Mouse (Mus musculus): ENCODE measurements around the gene Nkain4. TPM values are rescaled to one million over a fixed set of nuclear protein-coding genes. Genes with fewer than 3 reads are reported as not detected.
A peak's percentile ranks its signal among the peaks of the same experiment; 100 is the strongest.

Nkain4 gene
- polyA plus RNA-seq, 1 experiment from 2014 or later = 72.9 TPM

DNA sequence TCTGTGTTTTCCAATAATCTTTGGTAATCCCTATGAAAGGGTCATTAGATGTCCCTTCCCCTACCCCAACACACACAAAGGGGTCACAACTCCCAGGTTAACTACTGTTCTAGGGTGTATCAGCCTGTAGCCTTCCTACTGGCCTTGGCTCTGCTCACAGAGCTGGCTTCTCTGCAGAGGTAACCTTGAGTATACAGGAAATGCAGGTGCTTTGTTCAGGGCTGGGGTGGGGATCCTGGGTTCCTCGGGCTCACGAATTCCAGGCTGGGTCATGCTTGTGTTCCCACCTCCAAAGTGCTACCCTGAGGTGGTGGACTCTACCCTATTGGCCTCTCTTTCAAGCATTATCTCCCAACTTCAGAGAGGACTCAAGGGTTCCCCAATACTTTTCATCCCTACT lies 31.1 kb upstream of the Nkain4 start:
- Histone ChIP-seq H3K27ac (replicated peaks) (no peak overlapping the region), H3K9me3 (no peaks in the 10 kb centered on the region), H3K4me1 (peaks cover 13% of the 10 kb centered on the region; the same call in 1 of the 2 replicates), H3K36me3 (peaks cover 35% of the 10 kb centered on the region), H3K27me3 (no peaks in the 10 kb centered on the region), H3K4me3 (no peak overlapping the region), H3K9ac (replicated peaks) (no peak overlapping the region), H3K4me2 (replicated peaks) (no peak overlapping the region)
- ATAC-seq (ENCODE audit: low FRiP score, low read depth) = no peak
- 85% methylated on average over 2 of the region's 2 CpGs for WGBS

DNA sequence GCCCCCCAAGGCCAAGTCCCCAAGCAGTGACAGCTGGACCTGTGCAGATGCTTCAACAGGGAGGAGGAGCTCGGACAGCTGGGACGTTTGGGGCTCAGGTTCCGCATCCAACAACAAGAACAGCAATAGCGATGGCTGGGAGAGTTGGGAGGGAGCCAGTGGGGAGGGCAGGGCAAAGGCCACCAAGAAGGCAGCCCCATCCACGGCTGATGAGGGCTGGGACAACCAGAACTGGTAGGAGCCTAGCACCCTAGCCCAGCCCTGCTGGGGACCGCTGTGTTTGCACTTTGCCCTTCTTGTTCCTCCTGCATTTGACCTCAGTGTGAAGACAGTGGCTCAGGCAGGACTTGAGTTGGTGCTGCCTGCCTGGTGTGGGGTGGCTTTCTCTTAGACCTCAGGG lies 26.6 kb upstream of the Nkain4 start:
- WGBS = 86% methylated on average over 6 of the region's 6 CpGs
- Histone ChIP-seq H3K9me3 (no peaks in the 10 kb centered on the region), H3K4me2 (replicated peaks) (no peak overlapping the region), H3K4me1 (no peaks in the 10 kb centered on the region), H3K27me3 (no peaks in the 10 kb centered on the region), H3K36me3 (peaks cover 80% of the 10 kb centered on the region), H3K4me3 (no peak overlapping the region), H3K9ac (replicated peaks) (no peak overlapping the region), H3K27ac (replicated peaks) (no peak overlapping the region)
- ATAC-seq (ENCODE audit: low FRiP score, low read depth) = no peak

DNA sequence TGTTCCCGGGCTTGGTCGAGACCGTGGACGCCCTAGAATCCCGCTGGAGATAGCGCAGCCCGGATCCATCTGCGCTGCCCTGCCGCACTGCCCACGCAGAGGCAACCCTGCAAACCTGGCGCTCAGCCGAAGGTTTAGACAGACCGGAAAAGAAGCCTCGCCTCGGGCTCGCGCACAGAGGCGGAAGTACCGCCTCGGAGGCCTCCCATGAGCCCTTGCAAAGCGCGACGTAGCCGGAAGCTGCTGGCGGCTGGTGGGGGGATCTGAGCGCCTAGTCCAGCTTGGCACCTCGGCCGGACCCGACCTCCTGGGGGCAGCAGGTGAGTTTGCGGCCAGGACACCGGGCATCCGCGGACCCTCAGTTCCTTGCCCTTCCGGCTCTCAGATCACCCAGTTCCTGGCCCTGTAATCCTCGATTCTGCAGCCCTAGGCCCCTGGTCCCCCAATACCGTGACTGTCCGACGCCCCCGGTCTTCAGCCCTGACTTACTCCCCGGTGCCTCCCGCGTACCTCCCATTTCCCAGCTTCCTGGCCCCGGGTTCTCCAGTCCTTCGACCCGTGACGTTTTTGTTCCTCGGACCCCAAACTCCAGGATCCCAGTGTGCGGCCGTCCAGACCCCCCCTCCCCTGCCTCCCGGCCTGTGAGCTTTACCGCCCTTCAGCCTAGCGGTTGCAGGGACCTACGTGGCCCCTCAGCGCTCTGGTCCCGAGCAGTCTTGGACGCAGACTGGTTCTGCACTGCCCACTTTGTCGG lies 12.7 kb upstream of the Nkain4 start, which contains the start of gene Arfgap1:
Arfgap1 (plus strand) TSS at position 216 of the 754 bp plus-strand sequence.
- H3K4me3 ChIP-seq = peak within 1 kb of the TSS; percentile 92
- H3K4me1 ChIP-seq = peaks cover 18% of the 10 kb centered on the region
- WGBS = under 1% methylated on average over 57 of the region's 57 CpGs
- peak within 1 kb of the TSS; percentile 97 for H3K9ac ChIP-seq (replicated peaks)
- ATAC-seq (ENCODE audit: low FRiP score, low read depth) = peak; percentile 87
- peak within 1 kb of the TSS; percentile 97 for H3K4me2 ChIP-seq (replicated peaks)
- peak within 1 kb of the TSS; percentile 90 for H3K27ac ChIP-seq (replicated peaks)
- H3K36me3 ChIP-seq = peaks cover 21% of the 10 kb centered on the region
- no peaks in the 10 kb centered on the region for H3K9me3 ChIP-seq
- H3K27me3 ChIP-seq = no peaks in the 10 kb centered on the region

DNA sequence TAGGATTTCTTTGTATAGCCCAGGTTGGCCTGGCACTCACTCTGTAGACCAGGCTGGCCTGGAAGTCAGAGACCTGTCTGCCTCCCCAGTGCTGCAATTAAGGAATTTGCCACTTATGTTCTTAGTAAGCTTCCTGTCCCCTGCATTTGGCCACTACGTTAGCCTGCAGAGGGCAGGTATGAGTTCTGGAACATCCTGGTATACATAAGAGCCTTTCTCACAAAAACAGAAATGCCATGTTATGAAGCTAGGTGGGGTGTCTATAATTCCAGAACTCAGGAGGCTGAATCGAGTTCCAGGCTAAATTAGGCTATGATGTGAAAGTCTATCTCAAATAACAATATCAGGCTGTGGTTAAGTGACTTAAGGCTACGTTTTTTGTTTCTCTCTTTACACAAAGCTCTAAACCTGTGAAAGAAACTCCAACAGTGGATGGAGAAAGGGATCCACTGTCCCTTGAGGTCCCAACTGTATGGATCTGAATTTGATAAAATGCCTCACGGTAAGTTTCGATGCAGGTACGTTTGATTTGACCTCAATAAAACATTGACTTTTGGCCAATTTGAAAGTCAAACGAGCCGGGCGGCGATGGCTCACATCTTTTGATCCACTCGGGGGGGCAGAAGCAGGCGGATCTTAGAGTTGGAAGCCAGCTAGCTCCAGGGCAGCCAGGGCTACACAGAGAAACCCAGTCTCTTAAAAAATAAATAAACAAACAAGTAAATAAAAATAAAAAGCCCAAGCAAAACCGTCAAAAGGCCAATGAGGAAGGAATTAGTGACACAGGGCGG lies 11.8 kb upstream of the Nkain4 start:
- H3K27ac ChIP-seq (replicated peaks) = peak overlapping the region; percentile 90
- H3K4me2 ChIP-seq (replicated peaks) = peak overlapping the region; percentile 97
- no peaks in the 10 kb centered on the region for H3K9me3 ChIP-seq
- peaks cover 12% of the 10 kb centered on the region for H3K36me3 ChIP-seq
- H3K27me3 ChIP-seq = no peaks in the 10 kb centered on the region
- WGBS = 19% methylated on average over 14 of the region's 14 CpGs
- H3K9ac ChIP-seq (replicated peaks) = peak overlapping the region; percentile 97
- H3K4me1 ChIP-seq = peaks cover 18% of the 10 kb centered on the region
- ATAC-seq (ENCODE audit: low FRiP score, low read depth) = no peak
- peak overlapping the region; percentile 92 for H3K4me3 ChIP-seq

DNA sequence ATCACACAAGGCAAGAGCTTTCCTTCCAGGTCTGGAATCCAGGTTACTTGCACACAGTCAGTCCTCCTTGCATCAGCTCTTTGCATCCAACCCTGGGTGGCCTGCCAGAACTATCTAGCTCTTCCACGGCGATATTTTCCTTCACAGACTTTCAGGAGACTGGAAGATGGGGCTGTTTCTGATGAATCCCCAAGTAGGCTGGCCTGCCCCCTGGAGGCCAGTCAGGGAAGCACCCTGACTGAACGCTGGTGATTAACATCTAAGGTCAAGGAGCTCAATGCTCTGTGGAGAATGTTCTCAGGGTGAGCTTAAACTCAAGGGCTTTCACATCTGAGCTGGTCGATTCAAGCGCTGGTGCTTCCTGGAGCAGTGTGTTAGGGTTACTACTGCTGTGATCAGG lies 9.5 kb upstream of the Nkain4 start:
- Histone ChIP-seq H3K36me3 (no peaks in the 10 kb centered on the region), H3K4me2 (replicated peaks) (no peak overlapping the region), H3K27ac (replicated peaks) (no peak overlapping the region), H3K4me1 (peaks cover 15% of the 10 kb centered on the region), H3K27me3 (no peaks in the 10 kb centered on the region), H3K4me3 (no peak overlapping the region), H3K9me3 (no peaks in the 10 kb centered on the region), H3K9ac (replicated peaks) (no peak overlapping the region)
- ATAC-seq (ENCODE audit: low FRiP score, low read depth) = peak; percentile 17
- WGBS = 6% methylated on average over 5 of the region's 5 CpGs

DNA sequence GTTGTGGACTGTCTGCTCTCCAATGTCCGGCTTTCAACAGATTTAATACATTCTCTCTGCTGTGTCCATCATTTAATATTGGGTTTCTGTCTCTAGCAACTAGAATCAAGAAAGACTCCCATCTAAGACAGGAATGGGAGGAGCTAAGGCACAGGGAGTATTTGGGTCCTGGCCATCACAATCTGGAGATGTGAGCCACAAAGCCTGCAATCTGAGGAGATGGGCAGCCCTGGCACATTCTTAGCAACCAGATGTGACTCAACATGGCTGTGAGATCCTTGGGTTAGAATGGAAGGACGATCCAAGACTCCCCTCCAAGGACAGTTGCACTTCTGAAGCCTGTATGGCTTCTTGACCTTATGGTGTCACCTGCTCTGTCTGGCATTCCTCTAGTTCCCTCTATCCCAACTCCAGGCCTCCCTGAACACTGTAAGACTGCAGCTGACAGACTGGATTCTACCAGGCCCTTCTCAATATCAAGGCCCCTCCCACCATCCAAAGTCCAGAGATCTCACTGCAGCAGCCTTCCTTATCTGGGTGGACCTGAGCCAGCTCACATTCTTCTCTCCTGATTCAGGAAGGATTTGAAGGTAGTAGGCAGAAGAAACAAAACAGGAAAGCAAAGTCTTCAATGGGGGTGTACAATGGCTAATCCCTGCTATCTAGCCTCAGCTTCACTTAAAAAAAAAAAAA lies 8.3 kb upstream of the Nkain4 start:
- no peak overlapping the region for H3K4me3 ChIP-seq
- whole genome bisulfite sequencing = 79% methylated on average over 2 of the region's 2 CpGs

DNA sequence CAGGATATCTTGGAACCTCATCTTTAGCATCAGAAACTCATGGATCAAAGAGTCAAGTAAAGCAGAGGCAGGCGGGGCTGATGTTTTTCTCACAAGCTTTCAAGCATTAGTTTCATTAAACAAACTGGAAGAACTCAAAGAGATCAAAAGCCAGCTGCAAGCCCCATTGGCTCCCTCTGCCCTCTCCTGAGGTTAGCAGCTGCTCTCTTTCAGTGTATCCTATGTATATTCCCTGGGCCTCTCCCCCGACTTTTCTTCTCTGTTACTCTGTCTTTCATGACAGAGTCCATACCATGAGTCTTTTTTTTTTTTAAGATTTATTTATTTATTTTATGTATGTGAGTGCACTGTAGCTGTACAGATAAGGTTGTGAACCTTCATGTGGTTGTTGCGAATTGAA lies 5.7 kb upstream of the Nkain4 start:
- 78% methylated on average over 3 of the region's 3 CpGs for WGBS
- ATAC-seq (ENCODE audit: low FRiP score, low read depth) = no peak

More for the DNA sequence above, 8.3 kb upstream of the Nkain4 start:
- H3K36me3 ChIP-seq = no peaks in the 10 kb centered on the region
- H3K4me2 ChIP-seq (replicated peaks) = no peak overlapping the region
- peaks cover 10% of the 10 kb centered on the region for H3K4me1 ChIP-seq
- ATAC-seq (ENCODE audit: low FRiP score, low read depth) = no peak
- no peaks in the 10 kb centered on the region for H3K9me3 ChIP-seq
- no peaks in the 10 kb centered on the region for H3K27me3 ChIP-seq
- no peak overlapping the region for H3K9ac ChIP-seq (replicated peaks)
- H3K27ac ChIP-seq (replicated peaks) = no peak overlapping the region

DNA sequence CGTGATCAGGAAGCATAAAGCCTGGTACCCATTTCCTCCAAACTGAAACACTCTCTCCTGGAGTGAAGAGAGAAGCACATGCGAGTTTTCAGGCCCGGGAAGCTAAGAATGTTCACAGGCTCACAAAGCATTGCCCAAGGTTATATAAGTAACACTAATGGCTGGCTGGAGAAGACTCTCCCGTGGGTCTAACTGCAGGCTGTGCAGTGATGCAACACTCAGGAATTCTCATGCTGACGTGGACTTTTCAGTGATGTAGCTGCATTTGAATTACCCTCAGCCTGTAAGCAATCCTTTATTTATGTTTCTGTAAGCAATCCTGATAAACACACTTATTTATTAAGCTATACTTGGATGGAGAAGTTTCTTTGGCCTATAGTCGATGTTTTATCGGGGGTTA lies 5.1 kb upstream of the Nkain4 start:
- no peak for ATAC-seq (ENCODE audit: low FRiP score, low read depth)
- Histone ChIP-seq H3K4me1 (peaks cover 7% of the 10 kb centered on the region; the same call in 1 of the 2 replicates), H3K36me3 (no peaks in the 10 kb centered on the region), H3K9me3 (no peaks in the 10 kb centered on the region), H3K4me2 (replicated peaks) (no peak overlapping the region), H3K4me3 (no peak overlapping the region), H3K27ac (replicated peaks) (no peak overlapping the region), H3K9ac (replicated peaks) (no peak overlapping the region), H3K27me3 (0 out of 2 replicates have a peak, but pooled peaks cover 5% of the 10 kb centered on the region)
- 79% methylated on average over 7 of the region's 7 CpGs for WGBS

More for the DNA sequence above, 5.7 kb upstream of the Nkain4 start:
- Histone ChIP-seq H3K9ac (replicated peaks) (no peak overlapping the region), H3K4me1 (peaks cover 2% of the 10 kb centered on the region; the same call in 1 of the 2 replicates), H3K9me3 (no peaks in the 10 kb centered on the region), H3K4me3 (no peak overlapping the region), H3K27ac (replicated peaks) (no peak overlapping the region), H3K27me3 (0 out of 2 replicates have a peak, but pooled peaks cover 5% of the 10 kb centered on the region), H3K36me3 (no peaks in the 10 kb centered on the region), H3K4me2 (replicated peaks) (no peak overlapping the region)

DNA sequence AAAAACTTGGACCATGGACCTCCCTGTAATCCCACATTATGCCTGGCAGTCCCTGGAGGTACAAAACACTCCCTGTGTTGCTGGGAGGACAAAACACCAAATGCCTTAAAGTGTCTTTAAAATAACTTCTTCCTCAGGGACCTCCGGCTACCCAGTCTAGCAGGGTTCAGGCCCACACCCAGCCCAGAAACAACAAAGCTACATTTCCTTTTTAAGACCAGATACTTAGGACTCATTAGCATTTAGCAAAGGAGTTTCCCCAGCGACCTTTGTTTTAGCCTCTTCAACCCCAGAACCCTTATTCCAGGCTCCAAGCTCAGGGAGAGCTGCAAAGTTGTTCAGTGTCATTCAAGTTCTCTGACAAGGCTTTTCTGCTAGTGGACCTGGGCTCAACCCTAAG lies 861 bp downstream of the Nkain4 start:
- peak overlapping the region; percentile 95 for H3K27ac ChIP-seq (replicated peaks)
- H3K4me3 ChIP-seq = peak overlapping the region; percentile 56
- peak overlapping the region; percentile 80 for H3K4me2 ChIP-seq (replicated peaks)
- H3K9me3 ChIP-seq = no peaks in the 10 kb centered on the region
- ATAC-seq (ENCODE audit: low FRiP score, low read depth) = no peak
- H3K27me3 ChIP-seq = 0 out of 2 replicates have a peak, but pooled peaks cover 5% of the 10 kb centered on the region
- 8% methylated on average over 2 of the region's 2 CpGs for WGBS
- peaks cover 52% of the 10 kb centered on the region for H3K4me1 ChIP-seq
- no peaks in the 10 kb centered on the region for H3K36me3 ChIP-seq
- H3K9ac ChIP-seq (replicated peaks) = peak overlapping the region; percentile 79

DNA sequence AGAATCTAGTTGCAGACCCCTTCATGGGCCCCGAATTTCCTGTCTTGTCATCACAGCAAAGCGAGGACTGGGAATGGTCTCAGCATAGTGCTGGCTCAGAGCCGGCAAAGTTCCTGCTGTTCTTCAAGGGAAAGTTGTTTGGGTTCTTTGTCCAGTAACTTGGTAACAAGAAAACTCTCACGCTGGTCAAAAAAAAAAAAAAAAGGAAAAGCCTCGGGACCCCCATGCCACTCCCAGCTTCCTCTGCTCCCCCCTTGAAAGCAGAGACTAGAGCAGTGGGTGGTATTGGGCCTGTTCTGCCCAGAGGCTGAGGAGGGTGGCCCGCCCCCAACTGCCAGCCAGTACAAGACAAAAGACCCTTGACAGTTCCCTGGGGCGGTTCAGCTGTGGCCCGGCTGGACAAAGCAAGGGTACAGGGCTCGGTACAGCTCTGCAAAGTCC lies 1.7 kb downstream of the Nkain4 start:
- Histone ChIP-seq H3K36me3 (no peaks in the 10 kb centered on the region), H3K9me3 (no peaks in the 10 kb centered on the region), H3K4me1 (peaks cover 52% of the 10 kb centered on the region), H3K4me2 (replicated peaks) (peak overlapping the region; percentile 80), H3K27ac (replicated peaks) (peak overlapping the region; percentile 95), H3K27me3 (0 out of 2 replicates have a peak, but pooled peaks cover 5% of the 10 kb centered on the region), H3K9ac (replicated peaks) (peak overlapping the region; percentile 79), H3K4me3 (peak overlapping the region; percentile 56)
- whole genome bisulfite sequencing = 3% methylated on average over 9 of the region's 9 CpGs
- peak; percentile 64 for ATAC-seq (ENCODE audit: low FRiP score, low read depth)

DNA sequence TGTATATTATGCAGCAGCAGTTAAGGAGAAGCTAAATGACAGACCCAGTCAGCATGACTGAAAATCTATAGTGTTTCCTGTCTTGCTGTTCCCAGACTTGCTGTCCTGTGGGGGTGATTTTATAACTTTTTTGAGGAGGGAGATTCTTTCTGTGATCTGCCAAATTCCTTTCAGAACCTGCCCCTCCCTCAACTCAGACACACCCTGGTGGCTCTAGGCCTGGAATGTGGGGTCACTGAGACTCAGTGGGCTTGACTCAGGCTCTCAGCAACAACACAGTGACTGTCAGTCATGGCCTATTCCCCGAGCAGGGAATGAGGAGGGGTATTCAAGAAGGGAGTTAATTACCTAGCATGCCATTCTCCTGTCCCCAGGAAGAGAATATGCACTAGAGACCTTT lies 4.6 kb downstream of the Nkain4 start:
- Histone ChIP-seq H3K4me2 (replicated peaks) (no peak overlapping the region), H3K27ac (replicated peaks) (no peak overlapping the region), H3K9me3 (no peaks in the 10 kb centered on the region), H3K9ac (replicated peaks) (no peak overlapping the region), H3K4me1 (peaks cover 48% of the 10 kb centered on the region), H3K4me3 (no peak overlapping the region), H3K27me3 (no peaks in the 10 kb centered on the region), H3K36me3 (no peaks in the 10 kb centered on the region)
- WGBS = 64% methylated on average over 1 of the region's 1 CpGs
- ATAC-seq (ENCODE audit: low FRiP score, low read depth) = no peak

Data from midbrain, embryonic 12.5 days (tissue).